Mouse (Mus musculus) liver, embryonic 11.5 days (tissue): ENCODE data around the gene Zbtb38. TPM values are rescaled to one million over a fixed set of nuclear protein-coding genes. Genes with fewer than 3 reads are reported as not detected.

Experiments
- ATAC-seq: fragments of 200-750 bp; cut with Nextera tagmentation; replicated peaks from 2 replicates; pipeline ENCODE4 v1.8.0; 2017; ENCODE audit warnings: moderate number of reproducible peaks, mild to moderate bottlenecking, moderate TSS enrichment, moderate library complexity; ENCODE audit not compliant: low FRiP score
- DNase-seq: peaks from one replicate; pipeline ENCODE4 v3.0.0-alpha.2; 2017; ENCODE audit warnings: low spot score
- H3K27ac ChIP-seq: fragments of 300-500 bp; sonication (generic); 2 replicates; pipeline ENCODE4 v1.5.1; 2014; ENCODE audit warnings: mild to moderate bottlenecking, low read depth, low read length, control low read depth
- H3K27me3 ChIP-seq: fragments of 300-500 bp; sonication (generic); replicated peaks from 2 replicates; pipeline ENCODE4 v1.6.1; 2014; ENCODE audit warnings: low read length, mixed read lengths; ENCODE audit not compliant: control insufficient read depth, insufficient read depth
- H3K36me3 ChIP-seq: fragments of 300-500 bp; sonication (generic); 2 replicates; pipeline ENCODE4 v1.6.1; 2014; ENCODE audit warnings: mild to moderate bottlenecking, low read length, moderate library complexity, mixed read lengths; ENCODE audit not compliant: control insufficient read depth, insufficient read depth
- H3K4me1 ChIP-seq: fragments of 300-500 bp; sonication (generic); replicated peaks from 2 replicates; pipeline ENCODE4 v1.6.1; 2014; ENCODE audit warnings: low read length, mixed read lengths; ENCODE audit not compliant: control insufficient read depth, insufficient read depth
- H3K4me2 ChIP-seq: fragments of 300-500 bp; sonication (generic); 2 replicates; pipeline ENCODE4 v1.6.1; 2014; ENCODE audit warnings: mild to moderate bottlenecking, control low read depth, moderate library complexity
- H3K4me3 ChIP-seq: fragments of 300-500 bp; sonication (generic); 2 replicates; pipeline ENCODE4 v1.5.1; 2014; ENCODE audit warnings: low read depth, low read length, control low read depth
- H3K9ac ChIP-seq: fragments of 300-500 bp; sonication (generic); 2 replicates; pipeline ENCODE4 v1.6.1; 2014; ENCODE audit warnings: low read depth, low read length, control low read depth
- H3K9me3 ChIP-seq: fragments of 300-500 bp; sonication (generic); 2 replicates; pipeline ENCODE4 v1.6.1; 2016; ENCODE audit warnings: low read length, inconsistent platforms, mixed read lengths; ENCODE audit not compliant: control insufficient read depth
- WGBS: fragments of 180-500 bp; shearing (Covaris S2); extraction: QIAGEN DNeasy Blood & Tissue Kit; methylation state at CpG from one replicate; pipeline ENCODE4 v1.1.7; 2014; 5-methylcytosine and 5-hydroxymethylcytosine counted together
- polyA plus RNA-seq: library from polyadenylated mRNA; unstranded; fragments of >200 nt; fragmentation: Nextera tagmentation; extraction: Ambion mirVana; gene quantifications from 2 replicates; pipeline ENCODE4 v1.2.1, GENCODE M21; 2014

Gene Zbtb38
- polyA plus RNA-seq, 1 experiment from 2014 or later = 10.1 TPM

GRCm38 (mm10) chr9:96754625-96754969 is 2.0 kb upstream of the Zbtb38 start:
- 37% methylated on average over 1 of the region's 1 CpGs for WGBS
- H3K4me2 ChIP-seq = no peak overlapping the region
- H3K27ac ChIP-seq = no peak overlapping the region
- H3K27me3 ChIP-seq = no peaks in the 10 kb centered on the region
- H3K9me3 ChIP-seq = no peaks in the 10 kb centered on the region
- H3K4me1 ChIP-seq = no peaks in the 10 kb centered on the region
- H3K36me3 ChIP-seq = no peaks in the 10 kb centered on the region
- H3K4me3 ChIP-seq = no peak overlapping the region
- H3K9ac ChIP-seq = no peak overlapping the region
- DNase-seq (no peak), ATAC-seq (no peak)

DNA sequence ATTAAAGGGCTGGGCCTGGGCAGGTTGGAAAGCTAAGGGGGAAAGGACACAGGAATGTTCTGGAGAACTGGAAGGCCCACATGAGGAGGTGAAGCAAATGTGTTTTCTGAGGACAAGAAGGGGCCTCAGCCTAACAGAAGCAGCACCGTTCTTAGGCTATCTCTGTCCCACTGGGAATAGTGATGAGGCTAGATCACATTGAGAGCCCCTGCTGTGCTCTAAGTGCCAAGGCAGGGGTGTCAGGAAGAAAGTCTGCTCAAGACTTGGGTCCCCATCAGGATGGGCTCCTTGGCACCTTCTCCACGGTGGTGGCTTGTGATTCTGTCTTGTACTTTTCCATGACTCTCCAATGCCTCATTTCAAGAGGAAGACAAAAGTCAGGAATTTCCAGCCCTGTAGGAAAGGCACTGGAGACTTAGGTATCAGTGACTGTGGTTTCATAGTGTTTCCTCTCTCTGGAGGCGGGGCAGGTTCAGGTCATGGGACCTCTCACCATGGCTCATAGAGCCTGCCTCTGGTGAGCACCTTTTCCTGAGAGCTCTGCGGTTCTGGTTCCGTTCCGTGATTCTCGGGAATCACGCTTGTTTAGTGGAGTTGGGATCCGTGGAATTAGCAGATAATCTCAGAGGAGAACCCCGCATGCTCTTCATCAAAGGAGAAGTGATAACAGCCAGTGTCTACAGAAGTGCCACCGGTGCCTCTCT is 1.4 kb upstream of the Zbtb38 start:
- no peak for ATAC-seq
- Histone ChIP-seq H3K9ac (no peak overlapping the region), H3K4me3 (no peak overlapping the region), H3K27ac (no peak overlapping the region), H3K4me1 (no peaks in the 10 kb centered on the region), H3K4me2 (no peak overlapping the region), H3K27me3 (no peaks in the 10 kb centered on the region), H3K36me3 (no peaks in the 10 kb centered on the region), H3K9me3 (no peaks in the 10 kb centered on the region)
- WGBS = 41% methylated on average over 11 of the region's 11 CpGs
- no peak for DNase-seq

DNA sequence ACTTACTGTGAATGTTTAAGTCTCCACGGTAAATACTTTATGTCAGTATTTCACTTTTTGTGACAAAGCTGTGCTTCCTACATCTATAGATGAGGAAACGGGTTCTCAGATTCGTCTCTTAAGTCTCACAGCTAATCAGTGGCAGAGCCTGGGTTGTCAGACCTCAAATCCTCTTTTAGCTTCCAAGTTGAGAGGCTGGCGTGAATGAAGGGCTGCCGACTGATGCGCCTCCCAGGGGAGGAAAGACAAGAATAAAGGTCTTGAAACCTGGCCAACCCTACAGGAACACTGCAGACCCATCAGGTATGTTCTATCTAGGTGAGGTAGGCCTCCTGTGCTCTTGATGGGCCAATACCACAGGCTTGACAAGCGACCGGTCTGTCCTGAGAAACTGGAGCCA is 761 bp upstream of the Zbtb38 start:
- no peak overlapping the region for H3K9ac ChIP-seq
- DNase-seq (no peak), ATAC-seq (no peak)
- no peaks in the 10 kb centered on the region for H3K9me3 ChIP-seq
- no peaks in the 10 kb centered on the region for H3K36me3 ChIP-seq
- no peak overlapping the region for H3K4me2 ChIP-seq
- WGBS = 85% methylated on average over 8 of the region's 8 CpGs
- no peak overlapping the region for H3K27ac ChIP-seq
- H3K27me3 ChIP-seq = no peaks in the 10 kb centered on the region
- no peak overlapping the region for H3K4me3 ChIP-seq
- no peaks in the 10 kb centered on the region for H3K4me1 ChIP-seq

DNA sequence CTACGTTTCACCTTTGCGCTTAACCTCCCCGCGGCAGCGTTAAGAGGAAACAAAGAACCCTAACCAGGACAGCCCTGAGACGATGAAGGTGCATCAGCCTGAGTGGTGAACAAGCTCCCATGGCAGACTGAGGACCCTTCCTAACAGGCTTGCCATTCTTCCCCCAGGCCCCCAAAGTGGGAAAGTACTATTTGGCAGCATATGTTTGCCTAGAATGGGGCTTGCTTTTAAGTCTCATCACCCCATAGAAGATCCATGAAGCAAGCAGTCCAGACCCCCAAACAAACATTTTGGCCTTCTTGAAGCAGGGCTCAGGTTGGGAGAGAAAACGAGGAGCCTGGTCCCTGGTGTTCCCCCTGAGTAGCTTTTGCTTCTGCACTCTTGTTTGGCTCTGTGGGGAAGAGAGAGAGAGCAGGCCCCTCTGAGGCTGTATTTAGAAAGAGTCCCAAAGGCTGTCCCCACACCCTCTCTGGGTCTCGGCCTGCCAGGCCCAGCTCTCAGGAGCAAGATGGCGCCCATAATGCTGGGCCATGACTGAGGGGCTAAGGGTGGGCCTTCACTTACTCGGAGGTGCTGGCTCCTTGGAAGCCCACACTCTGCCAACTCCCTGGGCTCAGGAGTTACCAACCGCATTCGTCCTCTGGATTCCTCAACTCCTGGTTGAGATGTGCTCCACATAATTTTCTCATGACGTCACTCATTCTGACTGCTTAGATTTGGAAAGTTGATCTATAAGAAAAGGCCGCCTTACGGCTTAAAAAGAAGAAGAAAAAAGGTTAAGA is 619 bp downstream of the Zbtb38 start:
- Histone ChIP-seq H3K4me3 (no peak overlapping the region), H3K9me3 (no peaks in the 10 kb centered on the region), H3K4me1 (no peaks in the 10 kb centered on the region), H3K36me3 (no peaks in the 10 kb centered on the region), H3K27ac (no peak overlapping the region), H3K9ac (no peak overlapping the region), H3K27me3 (no peaks in the 10 kb centered on the region), H3K4me2 (no peak overlapping the region)
- WGBS = 87% methylated on average over 15 of the region's 15 CpGs
- no peak for DNase-seq
- no peak for ATAC-seq

GRCm38 (mm10) chr9:96750636-96751035 is 2.0 kb downstream of the Zbtb38 start:
- Histone ChIP-seq H3K4me2 (no peak overlapping the region), H3K4me1 (no peaks in the 10 kb centered on the region), H3K27me3 (no peaks in the 10 kb centered on the region), H3K9me3 (no peaks in the 10 kb centered on the region), H3K4me3 (no peak overlapping the region), H3K36me3 (no peaks in the 10 kb centered on the region), H3K27ac (no peak overlapping the region), H3K9ac (no peak overlapping the region)
- 92% methylated on average over 11 of the region's 11 CpGs for WGBS
- ATAC-seq = no peak
- DNase-seq = no peak

GRCm38 (mm10) chr9:96746527-96746926 is 6.1 kb downstream of the Zbtb38 start:
- Histone ChIP-seq H3K4me1 (no peaks in the 10 kb centered on the region), H3K27me3 (no peaks in the 10 kb centered on the region), H3K9ac (no peak overlapping the region), H3K36me3 (no peaks in the 10 kb centered on the region), H3K4me2 (no peak overlapping the region), H3K4me3 (no peak overlapping the region), H3K27ac (no peak overlapping the region), H3K9me3 (no peaks in the 10 kb centered on the region)
- 94% methylated on average over 9 of the region's 9 CpGs for WGBS
- no peak for DNase-seq
- no peak for ATAC-seq

DNA sequence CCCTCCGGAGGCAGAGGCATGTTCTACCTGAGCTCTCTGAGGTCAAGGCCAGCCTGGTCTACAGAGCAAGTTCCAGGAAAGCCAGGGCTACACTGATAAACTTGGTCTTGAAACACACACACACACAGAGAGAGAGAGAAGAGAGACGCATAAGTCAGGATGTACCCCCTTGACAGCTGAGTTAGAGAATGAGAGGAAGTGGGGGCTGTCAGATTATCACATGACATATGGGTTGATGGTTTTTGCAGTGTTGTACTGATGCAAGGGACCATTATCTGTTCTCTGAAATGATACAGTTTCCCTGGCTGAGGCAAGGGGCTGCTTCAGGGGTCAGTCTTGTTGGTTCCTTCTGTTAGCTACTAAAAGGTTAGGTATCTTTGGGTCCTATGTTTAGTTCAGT is 7.7 kb downstream of the Zbtb38 start:
- Histone ChIP-seq H3K36me3 (no peaks in the 10 kb centered on the region), H3K4me2 (no peak overlapping the region), H3K27me3 (no peaks in the 10 kb centered on the region), H3K4me1 (no peaks in the 10 kb centered on the region), H3K9me3 (no peaks in the 10 kb centered on the region), H3K9ac (no peak overlapping the region), H3K4me3 (no peak overlapping the region), H3K27ac (no peak overlapping the region)
- ATAC-seq = no peak
- DNase-seq = no peak
- 38% methylated on average over 2 of the region's 2 CpGs for WGBS

DNA sequence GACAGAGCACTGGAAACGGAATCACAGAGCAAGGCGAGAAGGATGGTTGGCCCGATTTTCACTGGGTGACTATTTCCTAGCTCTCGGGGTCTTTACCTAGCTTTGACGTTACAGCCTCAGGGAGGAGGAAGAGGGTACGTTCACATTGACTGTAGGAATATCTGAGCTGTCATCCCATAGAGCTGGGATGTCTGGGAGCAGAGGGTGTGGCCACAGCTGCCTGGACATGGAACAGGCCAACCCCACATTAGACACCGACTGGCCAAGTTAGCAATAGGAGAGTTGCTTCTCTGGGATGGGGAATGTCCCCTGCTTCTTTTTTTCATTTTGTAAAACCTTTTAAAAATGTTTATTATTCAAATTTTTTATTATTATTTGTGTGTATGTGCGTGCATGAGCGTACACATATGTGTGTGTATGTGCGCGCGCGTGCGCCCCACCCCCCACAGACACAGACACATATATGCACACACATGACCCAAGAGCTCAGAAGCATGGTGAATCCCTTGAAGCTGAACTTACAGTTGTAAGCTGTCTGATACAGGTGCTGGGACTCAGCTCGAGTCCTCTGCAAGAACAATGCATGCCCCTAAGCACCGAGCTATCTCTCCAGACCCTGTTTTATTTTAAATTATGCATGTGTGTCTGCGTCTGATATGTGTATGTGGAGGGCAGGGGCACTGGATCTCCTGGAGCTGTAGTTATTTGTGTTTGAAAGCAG is 11.1 kb downstream of the Zbtb38 start:
- H3K36me3 ChIP-seq = no peaks in the 10 kb centered on the region
- H3K27ac ChIP-seq = no peak overlapping the region
- no peak overlapping the region for H3K4me2 ChIP-seq
- DNase-seq (no peak), ATAC-seq (no peak)
- no peak overlapping the region for H3K9ac ChIP-seq
- H3K4me3 ChIP-seq = no peak overlapping the region
- no peaks in the 10 kb centered on the region for H3K9me3 ChIP-seq
- no peaks in the 10 kb centered on the region for H3K27me3 ChIP-seq
- 81% methylated on average over 17 of the region's 17 CpGs for WGBS
- H3K4me1 ChIP-seq = no peaks in the 10 kb centered on the region
